Mouse (Mus musculus) limb, embryonic 13.5 days (tissue): ENCODE measurements around the gene Slc15a1. TPM values are rescaled to one million over a fixed set of nuclear protein-coding genes. Genes with fewer than 3 reads are reported as not detected.
"Not testable (repeated sequence)": the region's sequence is repeated elsewhere in the genome, so short reads cannot be mapped to it uniquely, and the experiment has no call there.

Experiments
- ATAC-seq: fragments of 200-750 bp; cut with Nextera tagmentation; 2 replicates; pipeline ENCODE4 v1.8.0; 2017; ENCODE audit warnings: low read depth, moderate number of reproducible peaks, moderate TSS enrichment; ENCODE audit not compliant: low FRiP score
- H3K27ac ChIP-seq: fragments of 300-500 bp; sonication (generic); 2 replicates; pipeline ENCODE4 v1.5.1; 2015; ENCODE audit warnings: inconsistent platforms, mild to moderate bottlenecking, moderate library complexity
- H3K27me3 ChIP-seq: fragments of 300-500 bp; sonication (generic); 2 replicates; pipeline ENCODE4 v1.6.1; 2015; ENCODE audit warnings: mild to moderate bottlenecking, inconsistent platforms
- H3K36me3 ChIP-seq: fragments of 300-500 bp; sonication (generic); 2 replicates; pipeline ENCODE4 v1.6.1; 2015; ENCODE audit warnings: inconsistent platforms, mild to moderate bottlenecking, moderate library complexity
- H3K4me1 ChIP-seq: fragments of 300-500 bp; sonication (generic); 2 replicates; pipeline ENCODE4 v1.6.1; 2015; ENCODE audit warnings: inconsistent platforms
- H3K4me2 ChIP-seq: fragments of 300-500 bp; sonication (generic); replicated peaks from 2 replicates; pipeline ENCODE4 v1.6.1; 2015; ENCODE audit warnings: inconsistent platforms, mild to moderate bottlenecking, moderate library complexity
- H3K4me3 ChIP-seq: fragments of 300-500 bp; sonication (generic); 2 replicates; pipeline ENCODE4 v1.5.1; 2015; ENCODE audit warnings: moderate library complexity, mild to moderate bottlenecking, inconsistent platforms
- H3K9ac ChIP-seq: fragments of 300-500 bp; sonication (generic); 2 replicates; pipeline ENCODE4 v1.6.1; 2015; ENCODE audit warnings: mild to moderate bottlenecking, inconsistent platforms
- H3K9me3 ChIP-seq: fragments of 300-500 bp; sonication (generic); 2 replicates; pipeline ENCODE4 v1.6.1; 2016; ENCODE audit warnings: inconsistent platforms
- WGBS: fragments of 180-500 bp; shearing (Covaris S2); methylation state at CpG from one replicate; pipeline ENCODE4 v1.1.7; 2015; 5-methylcytosine and 5-hydroxymethylcytosine counted together
- polyA plus RNA-seq: library from polyadenylated mRNA; unstranded; fragments of >200 nt; fragmentation: Nextera tagmentation; extraction: Ambion mirVana; gene quantifications from 2 replicates; pipeline ENCODE4 v1.2.1, GENCODE M21; 2015

Gene Slc15a1
- polyA plus RNA-seq, 1 experiment from 2014 or later = not detected

- H3K27me3 ChIP-seq = no peaks in the 10 kb centered on the region
- H3K9ac ChIP-seq = no peak overlapping the region
- ATAC-seq = no peak
- H3K4me1 ChIP-seq = no peaks in the 10 kb centered on the region
- no peak overlapping the region for H3K4me3 ChIP-seq
- H3K36me3 ChIP-seq = no peaks in the 10 kb centered on the region
- H3K9me3 ChIP-seq = peaks cover 8% of the 10 kb centered on the region; the same call in 1 of the 2 replicates
- 86% methylated on average over 4 of the region's 4 CpGs for WGBS
- H3K27ac ChIP-seq = no peak overlapping the region
- H3K4me2 ChIP-seq = no peak overlapping the region
Observed at GRCm38 (mm10) chr14:121422000-121422399, 83.1 kb downstream of the Slc15a1 start.

GRCm38 (mm10) chr14:121417594-121417993 lies 87.5 kb downstream of the Slc15a1 start:
- Histone ChIP-seq H3K9ac (no peak overlapping the region), H3K9me3 (peaks cover 8% of the 10 kb centered on the region; the same call in 1 of the 2 replicates), H3K4me2 (no peak overlapping the region), H3K36me3 (no peaks in the 10 kb centered on the region), H3K27ac (no peak overlapping the region), H3K4me1 (no peaks in the 10 kb centered on the region), H3K4me3 (no peak overlapping the region), H3K27me3 (no peaks in the 10 kb centered on the region)
- ATAC-seq = no peak
- WGBS = 67% methylated on average over 5 of the region's 5 CpGs

- ATAC-seq = no peak
- Histone ChIP-seq H3K4me2 (no peak overlapping the region), H3K27me3 (no peaks in the 10 kb centered on the region), H3K27ac (no peak overlapping the region), H3K9ac (no peak overlapping the region), H3K4me3 (no peak overlapping the region), H3K9me3 (peaks cover 8% of the 10 kb centered on the region; the same call in 1 of the 2 replicates), H3K36me3 (no peaks in the 10 kb centered on the region), H3K4me1 (no peaks in the 10 kb centered on the region)
- WGBS = 86% methylated on average over 11 of the region's 12 CpGs
Observed at GRCm38 (mm10) chr14:121416626-121417319, 88.3 kb downstream of the Slc15a1 start.

GRCm38 (mm10) chr14:121414635-121415241 lies 90.3 kb downstream of the Slc15a1 start:
- no peaks in the 10 kb centered on the region for H3K36me3 ChIP-seq
- no peak for ATAC-seq
- H3K27me3 ChIP-seq = no peaks in the 10 kb centered on the region
- no peaks in the 10 kb centered on the region for H3K4me1 ChIP-seq
- 59% methylated on average over 6 of the region's 6 CpGs for WGBS
- no peaks in the 10 kb centered on the region for H3K9me3 ChIP-seq
- H3K9ac ChIP-seq = no peak overlapping the region
- H3K27ac ChIP-seq = no peak overlapping the region
- H3K4me3 ChIP-seq = no peak overlapping the region
- H3K4me2 ChIP-seq = no peak overlapping the region

- not testable (repeated sequence) for H3K4me3 ChIP-seq, H3K27me3 ChIP-seq, H3K9me3 ChIP-seq, H3K9ac ChIP-seq, H3K4me2 ChIP-seq, H3K36me3 ChIP-seq, H3K4me1 ChIP-seq, ATAC-seq, H3K27ac ChIP-seq
- 91% methylated on average over 1 of the region's 1 CpGs for WGBS
Observed at GRCm38 (mm10) chr14:121413726-121414125, 91.3 kb downstream of the Slc15a1 start.

Other genes starting within 250 kb of the Slc15a1 start
- gene Stk24, start 125.2 kb downstream of the Slc15a1 start, polyA plus RNA-seq = 34.5 and 35.1 TPM in 2 replicates